Mouse (Mus musculus): ENCODE results near the gene Eps15l1. TPM values are rescaled to one million over a fixed set of nuclear protein-coding genes. Genes with fewer than 3 reads are reported as not detected.

Eps15l1 gene
- polyA plus RNA-seq, 1 experiment from 2014 or later, result 42.5 TPM

GRCm38 (mm10) chr8:72380656-72381055 lies 40.6 kb downstream of the Eps15l1 start:
- Histone ChIP-seq H3K27ac (ENCODE audit: low read length) (no peak overlapping the region), H3K4me1 (ENCODE audit: control insufficient read depth, insufficient read depth, low read length) (peaks cover 8% of the 10 kb centered on the region; the same call in 1 of the 2 replicates), H3K4me2 (ENCODE audit: low read depth, low read length) (no peak overlapping the region), H3K9ac (ENCODE audit: low read depth, low read length) (no peak overlapping the region), H3K27me3 (replicated peaks; ENCODE audit: control insufficient read depth, insufficient read depth, low read length) (no peaks in the 10 kb centered on the region), H3K36me3 (ENCODE audit: control insufficient read depth, insufficient read depth, low read length) (peaks cover 10% of the 10 kb centered on the region), H3K9me3 (ENCODE audit: control insufficient read depth, low read length) (no peaks in the 10 kb centered on the region), H3K4me3 (ENCODE audit: low read length) (no peak overlapping the region)
- no peak for ATAC-seq
- WGBS, result 91% methylated on average over 8 of the region's 8 CpGs

GRCm38 (mm10) chr8:72376900-72377299 lies 44.4 kb downstream of the Eps15l1 start:
- ATAC-seq, result peak; percentile 81
- H3K9me3 ChIP-seq (ENCODE audit: control insufficient read depth, low read length), result no peaks in the 10 kb centered on the region

GRCm38 (mm10) chr8:72376309-72376708 lies 45.0 kb downstream of the Eps15l1 start:
- Histone ChIP-seq H3K9me3 (ENCODE audit: control insufficient read depth, low read length) (no peaks in the 10 kb centered on the region), H3K4me1 (ENCODE audit: control insufficient read depth, insufficient read depth, low read length) (peaks cover 8% of the 10 kb centered on the region; the same call in 1 of the 2 replicates), H3K4me3 (ENCODE audit: low read length) (no peak overlapping the region), H3K4me2 (ENCODE audit: low read depth, low read length) (no peak overlapping the region), H3K9ac (ENCODE audit: low read depth, low read length) (no peak overlapping the region), H3K27me3 (replicated peaks; ENCODE audit: control insufficient read depth, insufficient read depth, low read length) (no peaks in the 10 kb centered on the region), H3K27ac (ENCODE audit: low read length) (peak overlapping the region; percentile 72), H3K36me3 (ENCODE audit: control insufficient read depth, insufficient read depth, low read length) (peaks cover 22% of the 10 kb centered on the region)
- WGBS, result 76% methylated on average over 5 of the region's 5 CpGs
- ATAC-seq, result peak; percentile 77

More at GRCm38 (mm10) chr8:72376900-72377299, 44.4 kb downstream of the Eps15l1 start:
- Histone ChIP-seq H3K4me3 (ENCODE audit: low read length) (no peak overlapping the region), H3K4me2 (ENCODE audit: low read depth, low read length) (no peak overlapping the region), H3K27ac (ENCODE audit: low read length) (peak overlapping the region; percentile 72), H3K36me3 (ENCODE audit: control insufficient read depth, insufficient read depth, low read length) (peaks cover 16% of the 10 kb centered on the region), H3K27me3 (replicated peaks; ENCODE audit: control insufficient read depth, insufficient read depth, low read length) (no peaks in the 10 kb centered on the region), H3K9ac (ENCODE audit: low read depth, low read length) (no peak overlapping the region), H3K4me1 (ENCODE audit: control insufficient read depth, insufficient read depth, low read length) (peaks cover 8% of the 10 kb centered on the region; the same call in 1 of the 2 replicates)
- 64% methylated on average over 2 of the region's 2 CpGs for whole genome bisulfite sequencing

- peaks cover 29% of the 10 kb centered on the region for H3K36me3 ChIP-seq (ENCODE audit: control insufficient read depth, insufficient read depth, low read length)
Measured at GRCm38 (mm10) chr8:72375161-72375560, 46.1 kb downstream of the Eps15l1 start.

GRCm38 (mm10) chr8:72372311-72372710 lies 48.9 kb downstream of the Eps15l1 start:
- ATAC-seq, result no peak
- Histone ChIP-seq H3K9ac (ENCODE audit: low read depth, low read length) (no peak overlapping the region), H3K9me3 (ENCODE audit: control insufficient read depth, low read length) (no peaks in the 10 kb centered on the region), H3K4me2 (ENCODE audit: low read depth, low read length) (no peak overlapping the region), H3K36me3 (ENCODE audit: control insufficient read depth, insufficient read depth, low read length) (peaks cover 40% of the 10 kb centered on the region), H3K4me3 (ENCODE audit: low read length) (no peak overlapping the region), H3K27me3 (replicated peaks; ENCODE audit: control insufficient read depth, insufficient read depth, low read length) (no peaks in the 10 kb centered on the region), H3K4me1 (ENCODE audit: control insufficient read depth, insufficient read depth, low read length) (peaks cover 8% of the 10 kb centered on the region; the same call in 1 of the 2 replicates), H3K27ac (ENCODE audit: low read length) (no peak overlapping the region)
- WGBS, result 91% methylated on average over 4 of the region's 4 CpGs

More at GRCm38 (mm10) chr8:72375161-72375560, 46.1 kb downstream of the Eps15l1 start:
- no peaks in the 10 kb centered on the region for H3K27me3 ChIP-seq (replicated peaks; ENCODE audit: control insufficient read depth, insufficient read depth, low read length)
- H3K9ac ChIP-seq (ENCODE audit: low read depth, low read length), result no peak overlapping the region
- H3K27ac ChIP-seq (ENCODE audit: low read length), result no peak overlapping the region
- no peak overlapping the region for H3K4me3 ChIP-seq (ENCODE audit: low read length)
- H3K9me3 ChIP-seq (ENCODE audit: control insufficient read depth, low read length), result no peaks in the 10 kb centered on the region
- no peak overlapping the region for H3K4me2 ChIP-seq (ENCODE audit: low read depth, low read length)
- peaks cover 8% of the 10 kb centered on the region; the same call in 1 of the 2 replicates for H3K4me1 ChIP-seq (ENCODE audit: control insufficient read depth, insufficient read depth, low read length)
- ATAC-seq, result no peak
- WGBS, result 71% methylated on average over 5 of the region's 5 CpGs

GRCm38 (mm10) chr8:72371356-72371755 lies 49.9 kb downstream of the Eps15l1 start:
- Histone ChIP-seq H3K4me3 (ENCODE audit: low read length) (no peak overlapping the region), H3K36me3 (ENCODE audit: control insufficient read depth, insufficient read depth, low read length) (peaks cover 40% of the 10 kb centered on the region), H3K9me3 (ENCODE audit: control insufficient read depth, low read length) (no peaks in the 10 kb centered on the region), H3K27ac (ENCODE audit: low read length) (no peak overlapping the region), H3K9ac (ENCODE audit: low read depth, low read length) (no peak overlapping the region), H3K4me2 (ENCODE audit: low read depth, low read length) (no peak overlapping the region), H3K27me3 (replicated peaks; ENCODE audit: control insufficient read depth, insufficient read depth, low read length) (no peaks in the 10 kb centered on the region), H3K4me1 (ENCODE audit: control insufficient read depth, insufficient read depth, low read length) (0 out of 2 replicates have a peak, but pooled peaks cover 4% of the 10 kb centered on the region)
- 98% methylated on average over 3 of the region's 3 CpGs for WGBS
- no peak for ATAC-seq

- Histone ChIP-seq H3K27me3 (replicated peaks; ENCODE audit: control insufficient read depth, insufficient read depth, low read length) (no peaks in the 10 kb centered on the region), H3K4me3 (ENCODE audit: low read length) (no peak overlapping the region), H3K4me1 (ENCODE audit: control insufficient read depth, insufficient read depth, low read length) (no peaks in the 10 kb centered on the region), H3K9me3 (ENCODE audit: control insufficient read depth, low read length) (no peaks in the 10 kb centered on the region), H3K36me3 (ENCODE audit: control insufficient read depth, insufficient read depth, low read length) (peaks cover 30% of the 10 kb centered on the region), H3K4me2 (ENCODE audit: low read depth, low read length) (no peak overlapping the region), H3K9ac (ENCODE audit: low read depth, low read length) (no peak overlapping the region), H3K27ac (ENCODE audit: low read length) (no peak overlapping the region)
- 93% methylated on average over 2 of the region's 2 CpGs for WGBS
- ATAC-seq, result no peak
Measured at GRCm38 (mm10) chr8:72366435-72366834, 54.8 kb downstream of the Eps15l1 start.

- ATAC-seq, result peak; percentile 68
- 26% methylated on average over 3 of the region's 3 CpGs for WGBS
- Histone ChIP-seq H3K4me3 (ENCODE audit: low read length) (no peak overlapping the region), H3K4me1 (ENCODE audit: control insufficient read depth, insufficient read depth, low read length) (no peaks in the 10 kb centered on the region), H3K9me3 (ENCODE audit: control insufficient read depth, low read length) (no peaks in the 10 kb centered on the region), H3K27me3 (replicated peaks; ENCODE audit: control insufficient read depth, insufficient read depth, low read length) (no peaks in the 10 kb centered on the region), H3K4me2 (ENCODE audit: low read depth, low read length) (no peak overlapping the region), H3K36me3 (ENCODE audit: control insufficient read depth, insufficient read depth, low read length) (peaks cover 26% of the 10 kb centered on the region), H3K9ac (ENCODE audit: low read depth, low read length) (no peak overlapping the region), H3K27ac (ENCODE audit: low read length) (no peak overlapping the region)
Measured at GRCm38 (mm10) chr8:72365826-72366225, 55.4 kb downstream of the Eps15l1 start.

GRCm38 (mm10) chr8:72365016-72365415 lies 56.2 kb downstream of the Eps15l1 start:
- Histone ChIP-seq H3K4me2 (ENCODE audit: low read depth, low read length) (no peak overlapping the region), H3K27ac (ENCODE audit: low read length) (no peak overlapping the region), H3K9me3 (ENCODE audit: control insufficient read depth, low read length) (no peaks in the 10 kb centered on the region), H3K4me3 (ENCODE audit: low read length) (no peak overlapping the region), H3K4me1 (ENCODE audit: control insufficient read depth, insufficient read depth, low read length) (no peaks in the 10 kb centered on the region), H3K36me3 (ENCODE audit: control insufficient read depth, insufficient read depth, low read length) (peaks cover 22% of the 10 kb centered on the region), H3K27me3 (replicated peaks; ENCODE audit: control insufficient read depth, insufficient read depth, low read length) (no peaks in the 10 kb centered on the region), H3K9ac (ENCODE audit: low read depth, low read length) (no peak overlapping the region)
- ATAC-seq, result no peak
- 95% methylated on average over 2 of the region's 2 CpGs for WGBS

- 83% methylated on average over 7 of the region's 7 CpGs for WGBS
- no peak for ATAC-seq
- Histone ChIP-seq H3K4me3 (ENCODE audit: low read length) (no peak overlapping the region), H3K9ac (ENCODE audit: low read depth, low read length) (no peak overlapping the region), H3K4me1 (ENCODE audit: control insufficient read depth, insufficient read depth, low read length) (no peaks in the 10 kb centered on the region), H3K9me3 (ENCODE audit: control insufficient read depth, low read length) (no peaks in the 10 kb centered on the region), H3K27ac (ENCODE audit: low read length) (no peak overlapping the region), H3K4me2 (ENCODE audit: low read depth, low read length) (no peak overlapping the region), H3K36me3 (ENCODE audit: control insufficient read depth, insufficient read depth, low read length) (peaks cover 9% of the 10 kb centered on the region; the same call in 1 of the 2 replicates), H3K27me3 (replicated peaks; ENCODE audit: control insufficient read depth, insufficient read depth, low read length) (no peaks in the 10 kb centered on the region)
Measured at GRCm38 (mm10) chr8:72363457-72363856, 57.8 kb downstream of the Eps15l1 start.

All from intestine, embryonic 16.5 days (tissue).